Mouse (Mus musculus) cerebellum, adult 2 months (tissue): Measurements from ENCODE around the gene Gm10717. TPM values are rescaled to one million over a fixed set of nuclear protein-coding genes. Genes with fewer than 3 reads are reported as not detected.
"Not testable (repeated sequence)": the region's sequence is repeated elsewhere in the genome, so short reads cannot be mapped to it uniquely, and the experiment has no call there.

Experiments used
- DNase-seq, 2 experiments: peaks; one replicate each; pipeline ENCODE4 v3.0.0; 2021
- H3K27ac ChIP-seq: fragments of 200-500 bp; 2 replicates; pipeline ENCODE4 v1.5.1; 2012; ENCODE audit warnings: low read length, control low read depth, inconsistent platforms; ENCODE audit not compliant: insufficient read depth
- H3K27me3 ChIP-seq: fragments of 200-500 bp; 2 replicates; pipeline ENCODE4 v1.6.1; 2012; ENCODE audit warnings: inconsistent platforms, mild to moderate bottlenecking, low read length, moderate library complexity; ENCODE audit not compliant: control insufficient read depth, insufficient read depth
- H3K4me1 ChIP-seq: fragments of 200-500 bp; 2 replicates; pipeline ENCODE4 v1.6.1; 2011; ENCODE audit warnings: low read length; ENCODE audit not compliant: control insufficient read depth, insufficient read depth
- H3K4me3 ChIP-seq: fragments of 200-500 bp; replicated peaks from 2 replicates; pipeline ENCODE3; 2011; ENCODE audit warnings: mild to moderate bottlenecking, low read depth, low read length, control low read depth; ENCODE audit not compliant: insufficient read depth
- WGBS: fragments of 180-500 bp; shearing (Covaris S2); methylation state at CpG from one replicate; pipeline ENCODE4 v1.1.7; 2018; 5-methylcytosine and 5-hydroxymethylcytosine counted together
- polyA plus RNA-seq: library from polyadenylated mRNA; depleted of rRNA; stranded (reverse); fragments of >200 nt; gene quantifications from 2 replicates; pipeline ENCODE4 v1.2.3, GENCODE M21; 2012

Gene Gm10717
- polyA plus RNA-seq, 1 experiment: not detected

DNA sequence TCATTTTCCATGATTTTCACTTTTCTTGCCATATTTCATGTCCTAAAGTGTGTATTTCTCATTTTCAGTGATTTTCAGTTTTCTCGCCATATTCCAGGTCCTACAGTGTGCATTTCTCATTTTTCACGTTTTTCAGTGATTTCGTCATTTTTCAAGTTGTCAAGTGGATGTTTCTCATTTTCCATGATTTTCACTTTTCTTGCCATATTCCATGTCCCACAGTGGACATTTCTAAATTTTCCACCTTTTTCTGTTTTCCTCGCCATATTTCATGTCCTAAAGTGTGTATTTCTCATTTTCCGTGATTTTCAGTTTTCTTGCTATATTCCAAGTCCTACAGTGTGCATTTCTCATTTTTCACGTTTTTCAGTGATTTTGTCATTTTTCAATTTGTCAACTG is 9.3 kb upstream of the Gm10717 start:
- not testable (repeated sequence) for H3K27ac ChIP-seq, H3K4me1 ChIP-seq, H3K27me3 ChIP-seq, H3K4me3 ChIP-seq
- DNase-seq: peak; percentile 3 to 4
- 79% methylated on average over 6 of the region's 6 CpGs for WGBS

DNA sequence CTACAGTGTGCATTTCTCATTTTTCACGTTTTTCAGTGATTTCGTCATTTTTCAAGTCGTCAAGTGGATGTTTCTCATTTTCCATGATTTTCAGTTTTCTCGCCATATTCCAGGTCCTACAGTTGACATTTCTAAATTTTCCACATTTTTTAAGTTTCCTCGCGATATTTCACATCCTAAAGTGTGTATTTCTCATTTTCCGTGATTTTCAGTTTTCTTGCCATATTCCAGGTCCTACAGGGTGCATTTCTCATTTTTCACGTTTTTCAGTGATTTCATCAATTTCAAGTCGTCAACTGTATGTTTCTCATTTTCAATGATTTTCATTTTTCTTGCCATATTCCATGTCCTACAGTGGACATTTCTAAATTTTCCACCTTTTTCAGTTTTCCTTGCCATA is 8.1 kb upstream of the Gm10717 start, which contains the start of gene Gm10719:
Gene Gm10719 (plus strand): TSS at position 301 of the 400 bp plus-strand sequence.
- not testable (repeated sequence) for H3K4me3 ChIP-seq, H3K27ac ChIP-seq, H3K4me1 ChIP-seq, H3K27me3 ChIP-seq, DNase-seq
- WGBS: 54% methylated on average over 1 of the region's 9 CpGs

DNA sequence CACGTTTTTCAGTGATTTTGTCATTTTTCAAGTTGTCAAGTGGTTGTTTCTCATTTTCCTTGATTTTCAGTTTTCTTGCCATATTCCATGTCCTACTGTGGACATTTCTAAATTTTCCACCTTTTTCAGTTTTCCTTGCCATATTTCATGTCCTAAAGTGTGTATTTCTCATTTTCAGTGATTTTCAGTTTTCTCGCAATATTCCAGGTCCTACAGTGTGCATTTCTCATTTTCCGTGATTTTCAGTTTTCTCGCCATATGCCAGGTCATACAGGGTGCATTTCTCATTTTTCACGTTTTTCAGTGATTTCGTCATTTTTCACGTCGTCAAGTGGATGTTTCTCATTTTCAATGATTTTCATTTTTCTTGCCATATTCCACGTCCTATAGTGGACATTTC is 6.3 kb upstream of the Gm10717 start:
- 57% methylated on average over 9 of the region's 9 CpGs for WGBS

GRCm38 (mm10) chr9:3019835-3020727 is 5.1 kb upstream of the Gm10717 start:
- 78% methylated on average over 17 of the region's 19 CpGs for WGBS
- peak; percentile 57 to 62 for DNase-seq
- not testable (repeated sequence) for H3K27me3 ChIP-seq, H3K4me1 ChIP-seq, H3K27ac ChIP-seq, H3K4me3 ChIP-seq

More for the DNA sequence above, 6.3 kb upstream of the Gm10717 start:
- H3K4me3 ChIP-seq, H3K4me1 ChIP-seq, H3K27ac ChIP-seq, H3K27me3 ChIP-seq: not testable (repeated sequence)
- peak in 1 of 2 experiments; percentile 51 for DNase-seq

GRCm38 (mm10) chr9:3022316-3023008 is 2.8 kb upstream of the Gm10717 start:
- H3K4me1 ChIP-seq, H3K27ac ChIP-seq, H3K27me3 ChIP-seq, H3K4me3 ChIP-seq: not testable (repeated sequence)
- WGBS: 72% methylated on average over 11 of the region's 13 CpGs
- peak; percentile 59 to 71 for DNase-seq

GRCm38 (mm10) chr9:3023312-3023984 is 1.8 kb upstream of the Gm10717 start, which contains the start of gene Gm10718:
Gene Gm10718, plus strand, starts transcription at chr9:3023547.
- H3K4me1 ChIP-seq, H3K27me3 ChIP-seq, H3K27ac ChIP-seq, H3K4me3 ChIP-seq: not testable (repeated sequence)
- peak; percentile 17 to 18 for DNase-seq
- 74% methylated on average over 12 of the region's 13 CpGs for WGBS

- not testable (repeated sequence) for H3K4me1 ChIP-seq, H3K27me3 ChIP-seq, H3K27ac ChIP-seq, H3K4me3 ChIP-seq
- peak; percentile 45 to 61 for DNase-seq
- WGBS: 75% methylated on average over 16 of the region's 16 CpGs
Measured at GRCm38 (mm10) chr9:3023985-3024648, 1.1 kb upstream of the Gm10717 start.

- DNase-seq: peak; percentile 53 to 55
- not testable (repeated sequence) for H3K27me3 ChIP-seq, H3K4me3 ChIP-seq, H3K4me1 ChIP-seq, H3K27ac ChIP-seq
- 75% methylated on average over 5 of the region's 6 CpGs for WGBS
Measured at GRCm38 (mm10) chr9:3025653-3026052, 436 bp downstream of the Gm10717 start.

DNA sequence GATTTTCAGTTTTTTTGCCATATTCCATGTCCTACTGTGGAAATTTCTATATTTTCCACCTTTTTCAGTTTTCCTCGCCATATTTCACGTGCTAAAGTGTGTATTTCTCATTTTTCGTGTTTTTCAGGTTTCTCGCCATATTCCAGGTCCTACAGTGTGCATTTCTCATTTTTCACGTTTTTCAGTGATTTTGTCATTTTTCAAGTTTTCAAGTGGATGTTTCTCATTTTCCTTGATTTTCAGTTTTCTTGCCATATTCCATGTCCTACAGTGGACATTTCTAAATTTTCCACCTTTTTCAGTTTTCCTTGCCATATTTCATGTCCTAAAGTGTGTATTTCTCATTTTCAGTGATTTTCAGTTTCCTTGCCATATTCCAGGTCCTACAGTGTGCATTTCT is 919 bp downstream of the Gm10717 start:
- H3K27ac ChIP-seq, H3K4me1 ChIP-seq, H3K27me3 ChIP-seq, DNase-seq, H3K4me3 ChIP-seq: not testable (repeated sequence)
- WGBS: 74% methylated on average over 5 of the region's 5 CpGs

DNA sequence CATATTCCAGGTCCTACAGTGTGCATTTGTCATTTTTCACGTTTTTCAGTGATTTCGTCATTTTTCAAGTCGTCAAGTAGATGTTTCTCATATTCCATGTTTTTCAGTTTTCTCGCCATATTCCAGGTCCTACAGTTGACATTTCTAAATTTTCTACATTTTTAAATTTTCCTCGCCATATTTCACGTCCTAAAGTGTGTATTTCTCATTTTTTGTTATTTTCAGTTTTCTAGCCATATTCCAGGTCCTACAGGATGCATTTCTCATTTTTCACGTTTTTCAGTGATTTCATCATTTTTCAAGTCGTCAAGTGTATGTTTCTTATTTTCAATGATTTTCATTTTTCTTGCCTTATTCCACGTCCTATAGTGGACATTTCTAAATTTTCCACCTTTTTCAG is 1.5 kb downstream of the Gm10717 start:
- H3K27me3 ChIP-seq, DNase-seq, H3K4me3 ChIP-seq, H3K4me1 ChIP-seq, H3K27ac ChIP-seq: not testable (repeated sequence)
- 68% methylated on average over 9 of the region's 9 CpGs for WGBS

DNA sequence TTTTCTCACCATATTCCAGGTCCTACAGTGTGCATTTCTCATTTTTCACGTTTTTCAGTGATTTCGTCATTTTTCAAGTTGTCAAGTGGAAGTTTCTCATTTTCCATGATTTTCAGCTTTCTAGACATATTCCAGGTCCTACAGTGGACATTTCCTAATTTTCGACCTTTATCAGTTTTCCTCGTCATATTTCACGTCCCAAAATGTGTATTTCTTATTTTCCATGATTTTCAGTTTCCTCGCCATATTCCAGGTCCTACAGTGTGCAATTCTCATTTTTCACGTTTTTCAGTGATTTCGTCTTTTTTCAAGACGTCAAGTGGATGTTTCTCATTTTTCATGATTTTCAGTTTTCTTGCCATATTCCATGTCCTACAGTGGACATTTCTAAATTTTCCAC is 2.0 kb downstream of the Gm10717 start:
- DNase-seq, H3K27me3 ChIP-seq, H3K4me3 ChIP-seq, H3K27ac ChIP-seq, H3K4me1 ChIP-seq: not testable (repeated sequence)
- 71% methylated on average over 9 of the region's 9 CpGs for WGBS
